Mouse (Mus musculus) mouse trophoblast stem cell (cell line): Measurements from ENCODE around the gene Hspe1.

Experiments used
- in situ Hi-C, 2 experiments: fragments of 300-500 bp; cut with MseI, MboI; formaldehyde crosslinking; loops; 2 replicates in 1 of 2; 3 replicates in 1 of 2; pipeline ENCODE4 v1.15.1; 2025

Hspe1 gene

GRCm38 (mm10) chr1:55134301-55134700 lies 46.4 kb downstream of the Hspe1 start:
- in situ Hi-C loops, result no loop called here

- in situ Hi-C loops, result no loop called here
These were observed 47.9 kb downstream of the Hspe1 start for GRCm38 (mm10) chr1:55135846-55136245.
